Mouse (Mus musculus) midbrain, embryonic 16.5 days (tissue): ENCODE data around the gene Trim58. TPM values are rescaled to one million over a fixed set of nuclear protein-coding genes. Genes with fewer than 3 reads are reported as not detected.

Experiments used
- ATAC-seq: fragments of 200-750 bp; cut with Nextera tagmentation; 2 replicates; pipeline ENCODE4 v1.8.0; 2017; ENCODE audit warnings: moderate TSS enrichment
- H3K27ac ChIP-seq: fragments of 300-500 bp; sonication (generic); 2 replicates; pipeline ENCODE4 v1.5.1; 2014; ENCODE audit warnings: mild to moderate bottlenecking, low read length, mixed read lengths
- H3K27me3 ChIP-seq: fragments of 300-500 bp; sonication (generic); 2 replicates; pipeline ENCODE4 v1.6.1; 2014; ENCODE audit warnings: low read depth, low read length, mixed read lengths; ENCODE audit not compliant: control insufficient read depth, insufficient read depth
- H3K36me3 ChIP-seq: fragments of 300-500 bp; sonication (generic); 2 replicates; pipeline ENCODE4 v1.6.1; 2014; ENCODE audit warnings: mild to moderate bottlenecking, low read length, moderate library complexity, mixed read lengths; ENCODE audit not compliant: control insufficient read depth, insufficient read depth
- H3K4me1 ChIP-seq: fragments of 300-500 bp; sonication (generic); 2 replicates; pipeline ENCODE4 v1.6.1; 2014; ENCODE audit warnings: mild to moderate bottlenecking, low read length, mixed read lengths; ENCODE audit not compliant: control insufficient read depth, insufficient read depth
- H3K4me2 ChIP-seq: fragments of 300-500 bp; sonication (generic); 2 replicates; pipeline ENCODE4 v1.6.1; 2014; ENCODE audit warnings: mild to moderate bottlenecking, low read length, mixed read lengths
- H3K4me3 ChIP-seq: fragments of 300-500 bp; sonication (generic); 2 replicates; pipeline ENCODE4 v1.5.1; 2014; ENCODE audit warnings: low read depth, mild to moderate bottlenecking, low read length, moderate library complexity, mixed read lengths
- H3K9ac ChIP-seq: fragments of 300-500 bp; sonication (generic); 2 replicates; pipeline ENCODE4 v1.6.1; 2014; ENCODE audit warnings: low read depth, low read length, mixed read lengths
- H3K9me3 ChIP-seq: fragments of 300-500 bp; sonication (generic); replicated peaks from 2 replicates; pipeline ENCODE4 v1.6.1; 2014; ENCODE audit warnings: mild to moderate bottlenecking, low read length, mixed read lengths; ENCODE audit not compliant: control insufficient read depth, poor library complexity, severe bottlenecking
- WGBS: fragments of 180-500 bp; shearing (Covaris S2); extraction: QIAGEN DNeasy Blood & Tissue Kit; methylation state at CpG from one replicate; pipeline ENCODE4 v1.1.7; 2014; 5-methylcytosine and 5-hydroxymethylcytosine counted together
- polyA plus RNA-seq: library from polyadenylated mRNA; unstranded; fragments of >200 nt; fragmentation: Nextera tagmentation; extraction: Ambion mirVana; gene quantifications from 2 replicates; pipeline ENCODE4 v1.2.1, GENCODE M21; 2015

The Trim58 gene
- 0.15 and 0.19 TPM in 2 replicates for polyA plus RNA-seq

DNA sequence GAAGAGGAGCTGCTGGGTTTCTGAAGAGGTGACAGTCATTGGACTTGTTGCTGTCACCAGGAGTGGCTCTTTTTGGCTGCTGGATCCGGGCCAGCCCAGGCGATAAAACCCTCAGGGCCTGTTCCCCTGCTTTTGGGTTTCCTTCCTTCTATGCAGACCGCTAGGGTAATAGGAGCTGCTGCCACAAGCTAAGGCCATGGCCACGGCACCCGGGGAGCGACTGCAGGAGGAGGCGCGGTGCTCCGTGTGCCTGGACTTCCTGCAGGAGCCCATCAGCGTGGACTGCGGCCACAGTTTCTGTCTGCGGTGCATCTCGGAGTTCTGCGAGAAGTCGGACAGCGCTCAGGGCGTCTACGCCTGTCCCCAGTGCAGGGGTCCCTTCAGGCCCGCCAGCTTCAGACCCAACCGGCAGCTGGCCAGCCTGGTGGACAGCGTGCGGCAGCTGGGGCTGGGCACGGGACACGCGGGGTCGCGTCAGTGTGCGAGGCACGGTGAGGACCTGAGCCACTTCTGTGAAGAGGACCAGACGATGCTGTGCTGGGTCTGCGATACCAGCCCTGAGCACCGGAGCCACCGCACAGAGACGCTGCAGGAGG, at the start of gene Trim58:
Gene Trim58 (plus strand): TSS at position 194 of the 596 bp plus-strand sequence.
- no peaks in the 10 kb centered on the region for H3K9me3 ChIP-seq
- no peaks in the 10 kb centered on the region for H3K27me3 ChIP-seq
- peaks cover 8% of the 10 kb centered on the region; the same call in 1 of the 2 replicates for H3K4me1 ChIP-seq
- H3K9ac ChIP-seq: peak within 1 kb of the TSS; percentile 73
- 3% methylated on average over 34 of the region's 34 CpGs for whole genome bisulfite sequencing
- H3K36me3 ChIP-seq: no peaks in the 10 kb centered on the region
- peak within 1 kb of the TSS; percentile 48 for H3K4me3 ChIP-seq
- H3K4me2 ChIP-seq: peak within 1 kb of the TSS; percentile 99
- no peak within 1 kb of the TSS for H3K27ac ChIP-seq
- ATAC-seq: peak; percentile 56; the same call in 1 of the 2 replicates

GRCm38 (mm10) chr11:58594814-58595213, 45.5 kb upstream of the Trim58 start, which contains the start of gene Olfr324:
Gene Olfr324, plus strand, starts transcription at chr11:58595114.
- Histone ChIP-seq H3K9ac (no peak within 1 kb of the TSS), H3K27ac (no peak within 1 kb of the TSS), H3K4me1 (no peaks in the 10 kb centered on the region), H3K9me3 (no peaks in the 10 kb centered on the region), H3K4me3 (no peak within 1 kb of the TSS), H3K36me3 (no peaks in the 10 kb centered on the region), H3K4me2 (no peak within 1 kb of the TSS), H3K27me3 (no peaks in the 10 kb centered on the region)
- no peak for ATAC-seq
- WGBS: 86% methylated on average over 6 of the region's 6 CpGs

DNA sequence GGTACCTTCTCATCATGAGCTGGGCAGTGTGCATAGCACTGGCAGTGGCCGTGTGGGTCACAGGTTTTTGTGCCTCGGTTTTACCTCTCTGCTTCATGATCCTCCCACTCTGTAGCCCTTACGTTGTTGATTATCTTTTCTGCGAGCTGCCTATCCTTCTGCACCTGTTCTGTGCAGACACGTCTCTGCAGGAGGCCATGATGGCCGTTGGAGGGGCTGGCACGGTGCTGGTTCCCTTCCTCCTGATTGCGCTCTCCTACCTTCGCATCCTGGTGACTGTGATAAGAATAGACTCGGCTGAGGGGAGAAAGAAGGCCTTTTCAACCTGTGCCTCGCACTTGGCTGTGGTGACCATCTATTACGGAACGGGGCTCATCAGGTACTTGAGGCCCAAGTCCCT, 42.4 kb upstream of the Trim58 start:
- 88% methylated on average over 13 of the region's 13 CpGs for WGBS
- no peak overlapping the region for H3K4me3 ChIP-seq
- H3K4me1 ChIP-seq: no peaks in the 10 kb centered on the region
- no peaks in the 10 kb centered on the region for H3K9me3 ChIP-seq
- H3K9ac ChIP-seq: no peak overlapping the region
- H3K27me3 ChIP-seq: no peaks in the 10 kb centered on the region
- no peaks in the 10 kb centered on the region for H3K36me3 ChIP-seq
- no peak for ATAC-seq
- no peak overlapping the region for H3K4me2 ChIP-seq
- H3K27ac ChIP-seq: no peak overlapping the region

DNA sequence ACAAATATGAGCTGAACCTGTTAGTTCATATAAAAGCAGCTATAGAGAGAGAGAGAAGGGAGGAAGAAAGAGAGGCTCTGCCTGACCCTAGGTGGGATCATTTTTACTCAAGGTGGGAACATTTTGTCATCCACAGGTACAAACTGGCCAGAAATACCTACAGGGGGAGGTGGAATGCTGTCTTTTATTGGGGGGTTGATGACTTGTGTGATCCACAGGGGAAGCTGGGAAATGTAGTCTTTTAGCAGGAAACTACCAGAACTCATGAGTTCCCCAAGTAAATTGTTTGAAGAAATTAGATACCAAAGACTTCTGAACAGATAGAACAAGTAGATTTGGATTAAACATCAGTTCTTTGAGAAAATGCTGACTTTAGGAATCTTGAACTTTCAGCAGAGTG, 38.2 kb upstream of the Trim58 start:
- Histone ChIP-seq H3K27ac (no peak overlapping the region), H3K9ac (no peak overlapping the region), H3K4me1 (no peaks in the 10 kb centered on the region), H3K4me2 (no peak overlapping the region), H3K36me3 (no peaks in the 10 kb centered on the region), H3K4me3 (no peak overlapping the region), H3K9me3 (no peaks in the 10 kb centered on the region), H3K27me3 (no peaks in the 10 kb centered on the region)
- ATAC-seq: no peak

- no peaks in the 10 kb centered on the region for H3K27me3 ChIP-seq
- no peak overlapping the region for H3K9ac ChIP-seq
- no peak for ATAC-seq
- H3K27ac ChIP-seq: no peak overlapping the region
- no peak overlapping the region for H3K4me3 ChIP-seq
- H3K4me1 ChIP-seq: no peaks in the 10 kb centered on the region
- WGBS: 83% methylated on average over 6 of the region's 6 CpGs
- H3K9me3 ChIP-seq: no peaks in the 10 kb centered on the region
- H3K36me3 ChIP-seq: no peaks in the 10 kb centered on the region
- no peak overlapping the region for H3K4me2 ChIP-seq
Observed at GRCm38 (mm10) chr11:58602800-58603560, 37.3 kb upstream of the Trim58 start.

DNA sequence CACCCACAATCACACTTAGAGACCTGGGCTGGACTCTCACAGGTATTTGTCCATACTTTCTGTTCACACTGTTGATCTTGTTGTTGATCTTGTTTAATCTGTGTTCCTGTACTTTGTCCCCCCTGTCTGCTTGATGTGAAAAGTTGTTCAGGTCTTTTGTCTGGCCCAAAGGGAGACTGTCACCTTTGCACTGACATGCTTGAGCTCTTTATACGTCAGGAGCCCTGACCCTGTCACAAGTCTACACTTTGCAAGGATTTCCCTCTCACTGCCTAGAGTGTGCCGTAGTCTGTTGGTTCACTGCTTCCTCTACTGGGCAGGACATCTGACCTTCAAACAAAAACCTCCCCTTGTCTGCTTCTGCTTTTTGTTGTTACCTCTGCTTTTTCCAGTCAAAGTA, 35.6 kb upstream of the Trim58 start:
- ATAC-seq: no peak
- Histone ChIP-seq H3K27me3 (no peaks in the 10 kb centered on the region), H3K36me3 (no peaks in the 10 kb centered on the region), H3K9me3 (no peaks in the 10 kb centered on the region), H3K4me3 (no peak overlapping the region), H3K27ac (no peak overlapping the region), H3K4me2 (no peak overlapping the region), H3K4me1 (no peaks in the 10 kb centered on the region), H3K9ac (no peak overlapping the region)
- WGBS: 65% methylated on average over 2 of the region's 2 CpGs

- H3K27me3 ChIP-seq: no peaks in the 10 kb centered on the region
- 89% methylated on average over 3 of the region's 3 CpGs for WGBS
- H3K27ac ChIP-seq: no peak overlapping the region
- no peak for ATAC-seq
- H3K4me2 ChIP-seq: no peak overlapping the region
- no peaks in the 10 kb centered on the region for H3K9me3 ChIP-seq
- H3K36me3 ChIP-seq: no peaks in the 10 kb centered on the region
- H3K9ac ChIP-seq: no peak overlapping the region
- H3K4me3 ChIP-seq: no peak overlapping the region
- no peaks in the 10 kb centered on the region for H3K4me1 ChIP-seq
Observed at GRCm38 (mm10) chr11:58605228-58605627, 35.0 kb upstream of the Trim58 start.

- Histone ChIP-seq H3K27ac (no peak overlapping the region), H3K4me1 (no peaks in the 10 kb centered on the region), H3K4me2 (no peak overlapping the region), H3K27me3 (no peaks in the 10 kb centered on the region), H3K9me3 (no peaks in the 10 kb centered on the region), H3K36me3 (no peaks in the 10 kb centered on the region), H3K4me3 (no peak overlapping the region), H3K9ac (no peak overlapping the region)
- 87% methylated on average over 12 of the region's 12 CpGs for WGBS
- no peak for ATAC-seq
Observed at GRCm38 (mm10) chr11:58606177-58606919, 33.9 kb upstream of the Trim58 start.

- no peak for ATAC-seq
- WGBS: 85% methylated on average over 6 of the region's 6 CpGs
- H3K9me3 ChIP-seq: no peaks in the 10 kb centered on the region
Observed at GRCm38 (mm10) chr11:58607030-58607429, 33.2 kb upstream of the Trim58 start.

More at GRCm38 (mm10) chr11:58607030-58607429, 33.2 kb upstream of the Trim58 start:
- Histone ChIP-seq H3K9ac (no peak overlapping the region), H3K27ac (no peak overlapping the region), H3K4me1 (no peaks in the 10 kb centered on the region), H3K4me3 (no peak overlapping the region), H3K36me3 (no peaks in the 10 kb centered on the region), H3K27me3 (no peaks in the 10 kb centered on the region), H3K4me2 (no peak overlapping the region)
